Mouse (Mus musculus): ENCODE data around the gene Sptbn2. TPM values are rescaled to one million over a fixed set of nuclear protein-coding genes. Genes with fewer than 3 reads are reported as not detected.

Sptbn2 gene
- total and polyA plus RNA-seq, 2 experiments from 2014 or later, result 0.04 to 0.05 TPM

- WGBS, result 92% methylated on average over 2 of the region's 2 CpGs
These were observed 86.9 kb downstream of the Sptbn2 start for GRCm38 (mm10) chr19:4797846-4798245.

GRCm38 (mm10) chr19:4799083-4799482 lies 88.1 kb downstream of the Sptbn2 start:
- H3K27ac ChIP-seq (ENCODE audit: low read depth), result no peak overlapping the region
- no peak overlapping the region for H3K4me3 ChIP-seq (ENCODE audit: low read depth, low read length)
- H3K9ac ChIP-seq (replicated peaks; ENCODE audit: low read depth, low read length), result no peak overlapping the region
- ATAC-seq (ENCODE audit: insufficient read depth, low read depth) (no peak), DNase-seq (ENCODE audit: low spot score) (no peak)
- no peak overlapping the region for H3K4me2 ChIP-seq (ENCODE audit: low read depth, low read length)
- H3K36me3 ChIP-seq (replicated peaks; ENCODE audit: control insufficient read depth, insufficient read depth, low read length), result peaks cover 66% of the 10 kb centered on the region
- no peaks in the 10 kb centered on the region for H3K27me3 ChIP-seq (ENCODE audit: control insufficient read depth, insufficient read depth, low read length)
- 90% methylated on average over 5 of the region's 5 CpGs for WGBS
- TF ChIP-seq CTCF (IDR thresholded peaks at IDR 0.05; ENCODE audit: low read depth) (no peak), EP300 (IDR thresholded peaks at IDR 0.05; ENCODE audit: low read depth) (no peak)
- peaks cover 12% of the 10 kb centered on the region for H3K4me1 ChIP-seq (ENCODE audit: control insufficient read depth, insufficient read depth)
- no peaks in the 10 kb centered on the region for H3K9me3 ChIP-seq (replicated peaks; ENCODE audit: control insufficient read depth, low read length)

More at GRCm38 (mm10) chr19:4797846-4798245, 86.9 kb downstream of the Sptbn2 start:
- Histone ChIP-seq H3K4me2 (ENCODE audit: low read depth, low read length) (no peak overlapping the region), H3K27ac (ENCODE audit: low read depth) (no peak overlapping the region), H3K4me3 (ENCODE audit: low read depth, low read length) (no peak overlapping the region), H3K4me1 (ENCODE audit: control insufficient read depth, insufficient read depth) (peaks cover 9% of the 10 kb centered on the region), H3K36me3 (replicated peaks; ENCODE audit: control insufficient read depth, insufficient read depth, low read length) (peaks cover 55% of the 10 kb centered on the region), H3K9me3 (replicated peaks; ENCODE audit: control insufficient read depth, low read length) (no peaks in the 10 kb centered on the region), H3K27me3 (ENCODE audit: control insufficient read depth, insufficient read depth, low read length) (no peaks in the 10 kb centered on the region), H3K9ac (replicated peaks; ENCODE audit: low read depth, low read length) (no peak overlapping the region)
- no peak for ATAC-seq (ENCODE audit: insufficient read depth, low read depth)
- TF ChIP-seq CTCF (IDR thresholded peaks at IDR 0.05; ENCODE audit: low read depth), result no peak
- TF ChIP-seq EP300 (IDR thresholded peaks at IDR 0.05; ENCODE audit: low read depth), result no peak
- DNase-seq (ENCODE audit: low spot score), result no peak

Other genes with a start within 250 kb of the Sptbn2 start
- gene Syt12, start 233.7 kb upstream of the Sptbn2 start, total RNA-seq (2014; rRNA removed; ENCODE audit: low replicate concordance), result 2.8 TPM in 2 replicates
- 0.26 and 0.46 TPM in 2 replicates for gene Syt12, start 233.7 kb upstream of the Sptbn2 start, polyA plus RNA-seq (2015; fragmentation: Nextera tagmentation; extraction: Ambion mirVana)
- gene 2010003K11Rik, start 212.6 kb upstream of the Sptbn2 start, total RNA-seq (2014; rRNA removed; ENCODE audit: low replicate concordance), result not detected in 2 replicates
- gene 2010003K11Rik, start 212.6 kb upstream of the Sptbn2 start, polyA plus RNA-seq (2015; fragmentation: Nextera tagmentation; extraction: Ambion mirVana), result not detected in 2 replicates
- 12.4 and 13.8 TPM in 2 replicates for gene Pcx, start 200.7 kb upstream of the Sptbn2 start, total RNA-seq (2014; rRNA removed; ENCODE audit: low replicate concordance)
- gene Pcx, start 200.7 kb upstream of the Sptbn2 start, polyA plus RNA-seq (2015; fragmentation: Nextera tagmentation; extraction: Ambion mirVana), result 4.7 and 5.2 TPM in 2 replicates
- 32.2 and 45.8 TPM in 2 replicates for gene Lrfn4, start 95.5 kb upstream of the Sptbn2 start, total RNA-seq (2014; rRNA removed; ENCODE audit: low replicate concordance)
- 1.7 and 1.9 TPM in 2 replicates for gene Lrfn4, start 95.5 kb upstream of the Sptbn2 start, polyA plus RNA-seq (2015; fragmentation: Nextera tagmentation; extraction: Ambion mirVana)
- 60.6 and 64.6 TPM in 2 replicates for gene Rce1, start 85.5 kb upstream of the Sptbn2 start, total RNA-seq (2014; rRNA removed; ENCODE audit: low replicate concordance)
- gene Rce1, start 85.5 kb upstream of the Sptbn2 start, polyA plus RNA-seq (2015; fragmentation: Nextera tagmentation; extraction: Ambion mirVana), result 24.8 and 25.6 TPM in 2 replicates
- gene Gm960, start 12.5 kb upstream of the Sptbn2 start, total RNA-seq (2014; rRNA removed; ENCODE audit: low replicate concordance), result 0.43 TPM in 1 of 2 replicates, not detected in the other
- gene Gm960, start 12.5 kb upstream of the Sptbn2 start, polyA plus RNA-seq (2015; fragmentation: Nextera tagmentation; extraction: Ambion mirVana), result 0.54 and 1.6 TPM in 2 replicates
- gene Rbm4b, start 45.3 kb downstream of the Sptbn2 start, total RNA-seq (2014; rRNA removed; ENCODE audit: low replicate concordance), result 9.3 and 30.2 TPM in 2 replicates
- 20.3 and 22.5 TPM in 2 replicates for gene Rbm4b, start 45.3 kb downstream of the Sptbn2 start, polyA plus RNA-seq (2015; fragmentation: Nextera tagmentation; extraction: Ambion mirVana)
- gene Rbm4, start 82.7 kb downstream of the Sptbn2 start, total RNA-seq (2014; rRNA removed; ENCODE audit: low replicate concordance), result 63.4 and 75.1 TPM in 2 replicates
- 40.8 and 43.9 TPM in 2 replicates for gene Rbm4, start 82.7 kb downstream of the Sptbn2 start, polyA plus RNA-seq (2015; fragmentation: Nextera tagmentation; extraction: Ambion mirVana)
- gene Gm21992, start 100.4 kb downstream of the Sptbn2 start, total RNA-seq (2014; rRNA removed; ENCODE audit: low replicate concordance), result 3.7 and 12.4 TPM in 2 replicates
- 17.6 and 21.6 TPM in 2 replicates for gene Gm21992, start 100.4 kb downstream of the Sptbn2 start, polyA plus RNA-seq (2015; fragmentation: Nextera tagmentation; extraction: Ambion mirVana)
- 25.3 and 28.1 TPM in 2 replicates for gene Rbm14, start 100.5 kb downstream of the Sptbn2 start, total RNA-seq (2014; rRNA removed; ENCODE audit: low replicate concordance)
- 21.2 and 24.9 TPM in 2 replicates for gene Rbm14, start 100.5 kb downstream of the Sptbn2 start, polyA plus RNA-seq (2015; fragmentation: Nextera tagmentation; extraction: Ambion mirVana)
- 23.2 and 58.6 TPM in 2 replicates for gene Ccs, start 128.2 kb downstream of the Sptbn2 start, total RNA-seq (2014; rRNA removed; ENCODE audit: low replicate concordance)
- 41.8 and 42.1 TPM in 2 replicates for gene Ccs, start 128.2 kb downstream of the Sptbn2 start, polyA plus RNA-seq (2015; fragmentation: Nextera tagmentation; extraction: Ambion mirVana)
- gene Ccdc87, start 128.2 kb downstream of the Sptbn2 start, total RNA-seq (2014; rRNA removed; ENCODE audit: low replicate concordance), result not detected in 2 replicates
- 0.08 and 0.10 TPM in 2 replicates for gene Ccdc87, start 128.2 kb downstream of the Sptbn2 start, polyA plus RNA-seq (2015; fragmentation: Nextera tagmentation; extraction: Ambion mirVana)
- gene Ctsf, start 144.0 kb downstream of the Sptbn2 start, total RNA-seq (2014; rRNA removed; ENCODE audit: low replicate concordance), result 49.5 and 56.8 TPM in 2 replicates
- 39.7 and 43.6 TPM in 2 replicates for gene Ctsf, start 144.0 kb downstream of the Sptbn2 start, polyA plus RNA-seq (2015; fragmentation: Nextera tagmentation; extraction: Ambion mirVana)
- 0.95 and 1.2 TPM in 2 replicates for gene Actn3, start 166.7 kb downstream of the Sptbn2 start, total RNA-seq (2014; rRNA removed; ENCODE audit: low replicate concordance)
- gene Actn3, start 166.7 kb downstream of the Sptbn2 start, polyA plus RNA-seq (2015; fragmentation: Nextera tagmentation; extraction: Ambion mirVana), result 0.72 and 0.78 TPM in 2 replicates
- 8.7 and 11.6 TPM in 2 replicates for gene Zdhhc24, start 167.5 kb downstream of the Sptbn2 start, total RNA-seq (2014; rRNA removed; ENCODE audit: low replicate concordance)
- 5.9 TPM in 2 replicates for gene Zdhhc24, start 167.5 kb downstream of the Sptbn2 start, polyA plus RNA-seq (2015; fragmentation: Nextera tagmentation; extraction: Ambion mirVana)
- 5.4 and 5.8 TPM in 2 replicates for gene Bbs1, start 195.5 kb downstream of the Sptbn2 start, total RNA-seq (2014; rRNA removed; ENCODE audit: low replicate concordance)
- gene Bbs1, start 195.5 kb downstream of the Sptbn2 start, polyA plus RNA-seq (2015; fragmentation: Nextera tagmentation; extraction: Ambion mirVana), result 1.1 and 1.4 TPM in 2 replicates
- 60.1 and 116 TPM in 2 replicates for gene Dpp3, start 217.1 kb downstream of the Sptbn2 start, total RNA-seq (2014; rRNA removed; ENCODE audit: low replicate concordance)
- 40.8 and 44.3 TPM in 2 replicates for gene Dpp3, start 217.1 kb downstream of the Sptbn2 start, polyA plus RNA-seq (2015; fragmentation: Nextera tagmentation; extraction: Ambion mirVana)
- 0.76 TPM in 1 of 2 replicates, not detected in the other for gene Peli3, start 232.0 kb downstream of the Sptbn2 start, total RNA-seq (2014; rRNA removed; ENCODE audit: low replicate concordance)
- 0.27 and 0.31 TPM in 2 replicates for gene Peli3, start 232.0 kb downstream of the Sptbn2 start, polyA plus RNA-seq (2015; fragmentation: Nextera tagmentation; extraction: Ambion mirVana)

All from heart, postnatal 0 days (tissue).